ENCODE assay signal across 8 mouse cellular contexts in genomic region chr7:28808221-28808941, GRCm38 (mm10). TPM values are rescaled to one million over a fixed set of nuclear protein-coding genes. Genes with fewer than 3 reads are reported as not detected.
A peak's percentile ranks its signal among the peaks of the same experiment; 100 is the strongest.
DNase-seq lines count a peak whose midpoint lies in the region; ATAC-seq and TF ChIP-seq lines count a peak whose summit lies in the region.

Gene Hnrnpl (plus strand): TSS chr7:28808541.

- H3K27ac ChIP-seq in forebrain, postnatal 0 days (ENCODE audit: low read depth, low read length): peak within 1 kb of the TSS; percentile 99
- H3K27ac ChIP-seq in hindbrain, embryonic 13.5 days: peak within 1 kb of the TSS; percentile 100

- no peaks in the 10 kb centered on the region for H3K27me3 ChIP-seq in forebrain, postnatal 0 days (ENCODE audit: insufficient read depth, low read length)
- no peaks in the 10 kb centered on the region for H3K27me3 ChIP-seq in hindbrain, embryonic 13.5 days

- peaks cover 3% of the 10 kb centered on the region for H3K36me3 ChIP-seq in forebrain, postnatal 0 days (ENCODE audit: insufficient read depth)
- H3K36me3 ChIP-seq in hindbrain, embryonic 13.5 days: peaks cover 14% of the 10 kb centered on the region

- no peak for TF ChIP-seq CTCF in forebrain, postnatal 0 days (IDR thresholded peaks at IDR 0.05; ENCODE audit: low read depth)

- no peaks in the 10 kb centered on the region for H3K9me3 ChIP-seq in forebrain, postnatal 0 days (ENCODE audit: low read length)
- no peaks in the 10 kb centered on the region for H3K9me3 ChIP-seq in hindbrain, embryonic 13.5 days

- H3K9ac ChIP-seq in forebrain, postnatal 0 days: peak within 1 kb of the TSS; percentile 83
- peak within 1 kb of the TSS; percentile 92 for H3K9ac ChIP-seq in hindbrain, embryonic 13.5 days

- intact Hi-C loops in left cerebral cortex, postnatal 25 days (cut with DNase I): no loop called here

- peak within 1 kb of the TSS; percentile 95 for H3K4me2 ChIP-seq in forebrain, postnatal 0 days (ENCODE audit: low read depth)
- peak within 1 kb of the TSS; percentile 94 for H3K4me2 ChIP-seq in hindbrain, embryonic 13.5 days

- H3K4me3 ChIP-seq in forebrain, postnatal 0 days (ENCODE audit: low read depth, low read length): peak within 1 kb of the TSS; percentile 90
- peak within 1 kb of the TSS; percentile 76 for H3K4me3 ChIP-seq in hindbrain, embryonic 13.5 days

- no peak for ATAC-seq in forebrain, postnatal 0 days
- no peak for ATAC-seq in hindbrain, embryonic 13.5 days (ENCODE audit: low FRiP score)
- ATAC-seq in megakaryocyte-erythroid progenitor cell, adult 5-6 weeks (replicated peaks; ENCODE audit: low FRiP score, low TSS enrichment, poor library complexity, severe bottlenecking): peak; percentile 11

- peak in 1 of 2 experiments; percentile 47 for DNase-seq in left cerebral cortex, adult 18-20 months (ENCODE audit: low spot score in 2 of 2)
- DNase-seq in left cerebral cortex, adult 11 months (ENCODE audit: low spot score): no peak
- DNase-seq in adrenal gland, postnatal 10 days: no peak
- DNase-seq in forebrain, postnatal 0 days: peak; percentile 72
- DNase-seq in left cerebral cortex, postnatal 25 days (ENCODE audit: low spot score in 2 of 2): peak in 1 of 2 experiments; percentile 40
- peak; percentile 59 to 64 for DNase-seq in thymus, postnatal 10 days (ENCODE audit: low spot score in 2 of 2)

- H3K4me1 ChIP-seq in forebrain, postnatal 0 days (ENCODE audit: insufficient read depth): peaks cover 16% of the 10 kb centered on the region
- H3K4me1 ChIP-seq in hindbrain, embryonic 13.5 days (replicated peaks): peaks cover 36% of the 10 kb centered on the region

- 4% methylated on average over 35 of the region's 35 CpGs for WGBS in forebrain, postnatal 0 days
- WGBS in hindbrain, embryonic 13.5 days: 3% methylated on average over 34 of the region's 35 CpGs

RNA-seq across cellular contexts. Expression of gene Hnrnpl, which starts in this region (rescaled TPM):
- total RNA-seq in left cerebral cortex, adult 18-20 months (2021): 100 to 1,000 TPM; 427 to 456 TPM
- 100 to 1,000 TPM; 459 to 528 TPM for total RNA-seq in adrenal gland, postnatal 10 days (2021)
- total RNA-seq in forebrain, postnatal 0 days (2014; rRNA removed): 261 and 264 TPM in 2 replicates
- 172 TPM in 2 replicates for polyA plus RNA-seq in forebrain, postnatal 0 days (2015; fragmentation: Nextera tagmentation; extraction: Ambion mirVana)
- polyA plus RNA-seq in hindbrain, embryonic 13.5 days (2015; fragmentation: Nextera tagmentation; extraction: Ambion mirVana): 200 and 202 TPM in 2 replicates
- 100 to 1,000 TPM; 375 to 411 TPM for total RNA-seq in left cerebral cortex, postnatal 25 days (2021)
- total RNA-seq in megakaryocyte-erythroid progenitor cell, adult 5-6 weeks (2014; fragmentation: Nextera tagmentation): 437 and 487 TPM in 2 replicates
- 350 and 619 TPM in 2 replicates for total RNA-seq in megakaryocyte-erythroid progenitor cell, adult 5-6 weeks (2017)

Comparison
In these comparisons a context has a peak if more than half of its experiments do, and no peak if none do; other contexts are left out.
1. DNase-seq: peak in forebrain, postnatal 0 days (single experiment) and thymus, postnatal 10 days (2 of 2); none in left cerebral cortex, adult 11 months (single experiment) and adrenal gland, postnatal 10 days (single experiment).